Mouse (Mus musculus): ENCODE results near the gene Hip1. TPM values are rescaled to one million over a fixed set of nuclear protein-coding genes. Genes with fewer than 3 reads are reported as not detected.

Gene Hip1
- polyA plus RNA-seq, 1 experiment from 2014 or later: 24.9 TPM

DNA sequence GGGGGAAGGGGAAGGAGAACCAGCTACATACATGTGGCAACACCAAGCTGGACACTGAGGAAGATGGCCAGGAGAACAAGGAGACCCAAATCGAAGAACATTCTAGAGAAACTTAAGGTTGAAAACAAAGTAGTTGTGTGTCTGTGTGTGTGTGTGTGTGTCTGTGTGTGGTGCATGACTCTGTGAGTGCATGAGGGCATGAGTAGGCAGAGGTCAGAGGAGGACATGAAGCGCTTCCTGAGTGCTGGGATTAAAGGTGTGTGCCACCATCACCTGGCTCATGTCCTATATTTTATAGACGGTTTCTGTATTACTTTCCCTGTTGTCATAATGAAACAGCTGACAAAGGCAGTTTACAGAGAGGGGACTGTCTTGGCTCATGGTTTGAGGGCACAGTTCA, 18.5 kb upstream of the Hip1 start, which contains the start of gene Ccl26:
TSS of gene Ccl26 (minus strand) at position 101 of the 400 bp plus-strand sequence.
- Histone ChIP-seq H3K4me1 (0 out of 2 replicates have a peak, but pooled peaks cover 4% of the 10 kb centered on the region), H3K4me3 (no peak within 1 kb of the TSS), H3K9me3 (no peaks in the 10 kb centered on the region), H3K4me2 (no peak within 1 kb of the TSS), H3K27me3 (replicated peaks) (no peaks in the 10 kb centered on the region), H3K9ac (no peak within 1 kb of the TSS), H3K27ac (replicated peaks) (no peak within 1 kb of the TSS), H3K36me3 (no peaks in the 10 kb centered on the region)
- ATAC-seq (ENCODE audit: extremely low read depth, insufficient number of reproducible peaks, low FRiP score, low TSS enrichment): no peak
- 77% methylated on average over 3 of the region's 3 CpGs for WGBS

DNA sequence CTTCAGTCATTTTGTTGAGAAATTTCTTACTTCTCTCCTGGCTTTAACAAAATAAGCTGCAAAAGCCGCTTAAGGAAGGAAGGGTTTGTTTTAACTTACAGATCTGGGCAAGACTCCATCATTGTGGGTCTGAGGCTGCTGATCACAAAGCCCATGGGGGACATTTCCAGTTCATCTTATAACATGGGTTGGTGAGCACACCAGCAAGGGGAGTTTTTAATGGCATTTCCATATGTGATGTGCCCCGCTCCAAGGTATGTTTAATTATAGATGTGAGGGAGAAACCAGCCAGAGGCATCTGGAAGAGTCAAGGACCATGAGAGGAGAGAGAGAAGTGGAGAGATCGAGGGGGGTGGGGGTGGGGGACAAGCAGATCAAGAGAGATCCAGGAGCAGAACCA, 12.8 kb upstream of the Hip1 start:
- no peak overlapping the region for H3K4me3 ChIP-seq
- no peak overlapping the region for H3K27ac ChIP-seq (replicated peaks)
- H3K9ac ChIP-seq: no peak overlapping the region
- no peaks in the 10 kb centered on the region for H3K36me3 ChIP-seq
- 55% methylated on average over 3 of the region's 3 CpGs for WGBS
- no peaks in the 10 kb centered on the region for H3K27me3 ChIP-seq (replicated peaks)
- H3K9me3 ChIP-seq: no peaks in the 10 kb centered on the region
- H3K4me2 ChIP-seq: no peak overlapping the region
- ATAC-seq (ENCODE audit: extremely low read depth, insufficient number of reproducible peaks, low FRiP score, low TSS enrichment): no peak
- H3K4me1 ChIP-seq: 0 out of 2 replicates have a peak, but pooled peaks cover 3% of the 10 kb centered on the region

- H3K4me3 ChIP-seq: no peak overlapping the region
- H3K9ac ChIP-seq: no peak overlapping the region
- ATAC-seq (ENCODE audit: extremely low read depth, insufficient number of reproducible peaks, low FRiP score, low TSS enrichment): no peak
- H3K4me1 ChIP-seq: 0 out of 2 replicates have a peak, but pooled peaks cover 3% of the 10 kb centered on the region
- H3K27ac ChIP-seq (replicated peaks): no peak overlapping the region
- 29% methylated on average over 4 of the region's 4 CpGs for WGBS
- no peaks in the 10 kb centered on the region for H3K36me3 ChIP-seq
- no peaks in the 10 kb centered on the region for H3K9me3 ChIP-seq
- no peaks in the 10 kb centered on the region for H3K27me3 ChIP-seq (replicated peaks)
- no peak overlapping the region for H3K4me2 ChIP-seq
Observed at GRCm38 (mm10) chr5:135557051-135557450, 12.1 kb upstream of the Hip1 start.

DNA sequence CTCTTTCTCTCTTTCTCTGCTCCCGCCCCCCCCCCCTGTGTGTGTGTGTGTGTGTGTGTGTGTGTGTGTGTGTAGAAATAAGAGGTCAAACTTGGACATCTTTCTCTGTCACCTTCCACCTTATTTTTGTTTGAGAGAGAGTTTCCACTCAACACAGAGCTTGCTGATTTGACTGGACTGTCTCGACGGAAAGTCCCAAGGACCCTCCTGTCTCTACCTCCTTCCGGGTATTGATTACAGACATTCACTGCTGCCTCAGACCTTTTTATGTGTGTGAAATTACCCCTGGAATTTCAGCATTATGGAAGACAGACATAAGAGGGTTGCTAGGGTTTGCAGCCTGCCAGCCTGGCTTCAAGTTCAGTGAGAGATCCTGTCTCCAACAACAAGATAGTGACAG, 11.3 kb upstream of the Hip1 start:
- Histone ChIP-seq H3K36me3 (no peaks in the 10 kb centered on the region), H3K27me3 (replicated peaks) (no peaks in the 10 kb centered on the region), H3K4me2 (no peak overlapping the region), H3K9me3 (no peaks in the 10 kb centered on the region), H3K27ac (replicated peaks) (no peak overlapping the region), H3K9ac (no peak overlapping the region), H3K4me1 (0 out of 2 replicates have a peak, but pooled peaks cover 3% of the 10 kb centered on the region), H3K4me3 (no peak overlapping the region)
- ATAC-seq (ENCODE audit: extremely low read depth, insufficient number of reproducible peaks, low FRiP score, low TSS enrichment): no peak
- WGBS: 74% methylated on average over 3 of the region's 4 CpGs

DNA sequence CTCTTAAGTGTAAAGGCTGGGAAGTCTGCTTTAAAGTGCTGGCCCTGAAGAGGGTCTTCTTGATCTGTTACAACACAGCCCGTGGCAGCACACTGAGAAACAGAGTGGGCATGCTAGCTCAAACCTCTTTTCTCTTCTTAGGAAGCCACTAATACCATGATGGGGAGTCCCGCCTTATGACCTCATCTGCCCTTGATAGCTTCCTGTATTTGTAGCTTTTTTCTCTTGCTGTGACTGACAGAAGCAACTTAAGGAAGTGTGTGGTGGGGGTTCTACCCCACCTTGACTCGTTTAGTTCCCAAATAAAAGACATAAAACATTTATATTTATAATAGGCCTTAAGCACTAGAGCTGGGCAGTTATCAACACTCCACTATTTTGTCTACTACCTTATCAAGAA, 6.7 kb upstream of the Hip1 start:
- ATAC-seq (ENCODE audit: extremely low read depth, insufficient number of reproducible peaks, low FRiP score, low TSS enrichment): no peak
- H3K4me3 ChIP-seq: no peak overlapping the region
- no peaks in the 10 kb centered on the region for H3K9me3 ChIP-seq
- no peaks in the 10 kb centered on the region for H3K36me3 ChIP-seq
- 0 out of 2 replicates have a peak, but pooled peaks cover 13% of the 10 kb centered on the region for H3K27me3 ChIP-seq (replicated peaks)
- no peak overlapping the region for H3K27ac ChIP-seq (replicated peaks)
- 62% methylated on average over 3 of the region's 3 CpGs for WGBS
- H3K4me2 ChIP-seq: no peak overlapping the region
- no peaks in the 10 kb centered on the region for H3K4me1 ChIP-seq
- no peak overlapping the region for H3K9ac ChIP-seq

DNA sequence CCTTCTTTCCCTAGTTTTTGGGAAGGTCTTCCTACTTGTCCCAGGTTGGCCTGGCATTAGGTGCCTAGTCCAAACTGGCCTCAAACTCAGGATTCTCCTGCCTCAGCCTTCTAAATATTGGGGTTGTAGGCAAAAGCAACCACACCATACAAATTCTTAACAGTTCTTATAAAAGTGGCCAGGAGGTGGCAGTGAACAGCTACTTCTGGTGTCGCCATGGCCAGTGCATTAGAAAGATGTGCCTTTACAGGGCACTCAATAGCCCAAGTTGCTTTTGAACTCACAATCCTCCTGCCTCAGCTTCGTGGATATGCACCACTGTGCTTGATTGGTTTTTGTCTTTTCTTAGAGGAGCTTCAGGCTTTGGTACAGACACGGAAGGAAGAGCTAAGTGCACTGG, 6.0 kb upstream of the Hip1 start:
- H3K9me3 ChIP-seq: no peaks in the 10 kb centered on the region
- H3K9ac ChIP-seq: no peak overlapping the region
- no peak overlapping the region for H3K4me3 ChIP-seq
- no peak overlapping the region for H3K27ac ChIP-seq (replicated peaks)
- 23% methylated on average over 3 of the region's 3 CpGs for WGBS
- no peaks in the 10 kb centered on the region for H3K36me3 ChIP-seq
- H3K27me3 ChIP-seq (replicated peaks): 0 out of 2 replicates have a peak, but pooled peaks cover 13% of the 10 kb centered on the region
- no peak for ATAC-seq (ENCODE audit: extremely low read depth, insufficient number of reproducible peaks, low FRiP score, low TSS enrichment)
- H3K4me2 ChIP-seq: no peak overlapping the region
- H3K4me1 ChIP-seq: peaks cover under 1% of the 10 kb centered on the region; the same call in 1 of the 2 replicates

DNA sequence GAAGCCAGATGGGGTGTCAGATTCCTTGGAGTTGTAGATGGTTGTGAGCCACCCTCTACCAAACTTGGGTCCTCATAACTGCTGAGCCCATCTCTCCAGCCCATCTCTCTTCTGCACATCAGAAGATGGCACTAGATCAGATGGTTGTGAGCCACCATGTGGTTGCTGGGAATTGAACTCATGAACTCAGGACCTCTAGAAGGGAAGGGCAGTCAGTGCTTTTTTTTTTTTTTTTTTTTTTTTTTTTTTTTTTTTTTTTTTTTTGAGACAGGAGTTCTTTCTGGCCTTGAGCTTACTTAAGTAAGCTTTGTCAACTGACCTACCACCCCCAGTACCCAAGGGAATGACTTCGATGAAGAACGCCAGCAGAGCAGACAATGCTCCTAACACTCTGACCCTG, 3.1 kb upstream of the Hip1 start:
- Histone ChIP-seq H3K36me3 (no peaks in the 10 kb centered on the region), H3K9ac (no peak overlapping the region), H3K4me3 (no peak overlapping the region), H3K9me3 (no peaks in the 10 kb centered on the region), H3K27me3 (replicated peaks) (0 out of 2 replicates have a peak, but pooled peaks cover 13% of the 10 kb centered on the region), H3K27ac (replicated peaks) (no peak overlapping the region), H3K4me2 (no peak overlapping the region), H3K4me1 (peaks cover 19% of the 10 kb centered on the region)
- ATAC-seq (ENCODE audit: extremely low read depth, insufficient number of reproducible peaks, low FRiP score, low TSS enrichment): no peak
- 86% methylated on average over 2 of the region's 2 CpGs for WGBS

DNA sequence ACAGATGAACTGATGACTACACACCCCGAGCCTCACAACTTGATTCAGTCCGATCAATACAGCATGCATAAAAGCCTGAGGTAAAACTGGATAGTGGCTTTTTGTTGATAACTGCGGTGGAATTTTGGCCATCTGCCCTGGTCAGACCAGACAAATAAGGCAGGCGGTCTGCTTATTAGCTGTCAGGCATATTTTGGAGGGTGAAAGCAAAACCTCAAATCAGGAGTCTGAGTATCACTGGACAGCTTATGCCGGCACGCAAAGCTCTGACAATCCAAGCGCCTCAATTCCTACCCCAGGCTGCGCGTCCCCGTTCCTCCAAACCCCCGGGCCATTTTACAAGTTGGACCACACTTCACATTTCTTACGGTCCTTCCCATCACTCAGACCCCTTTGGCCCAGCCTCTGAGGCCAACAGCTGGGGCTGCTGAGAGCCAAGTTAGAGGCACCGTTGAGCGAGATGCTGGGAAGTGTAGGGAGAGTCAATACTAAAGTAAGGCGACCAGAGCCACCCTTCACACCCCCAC, 825 bp downstream of the Hip1 start:
- Histone ChIP-seq H3K9ac (peak overlapping the region; percentile 86), H3K27me3 (replicated peaks) (0 out of 2 replicates have a peak, but pooled peaks cover 6% of the 10 kb centered on the region), H3K36me3 (no peaks in the 10 kb centered on the region), H3K27ac (replicated peaks) (peak overlapping the region; percentile 67), H3K4me2 (peak overlapping the region; percentile 97), H3K9me3 (no peaks in the 10 kb centered on the region), H3K4me3 (peak overlapping the region; percentile 79), H3K4me1 (peaks cover 19% of the 10 kb centered on the region)
- ATAC-seq (ENCODE audit: extremely low read depth, insufficient number of reproducible peaks, low FRiP score, low TSS enrichment): no peak
- WGBS: 3% methylated on average over 15 of the region's 15 CpGs

DNA sequence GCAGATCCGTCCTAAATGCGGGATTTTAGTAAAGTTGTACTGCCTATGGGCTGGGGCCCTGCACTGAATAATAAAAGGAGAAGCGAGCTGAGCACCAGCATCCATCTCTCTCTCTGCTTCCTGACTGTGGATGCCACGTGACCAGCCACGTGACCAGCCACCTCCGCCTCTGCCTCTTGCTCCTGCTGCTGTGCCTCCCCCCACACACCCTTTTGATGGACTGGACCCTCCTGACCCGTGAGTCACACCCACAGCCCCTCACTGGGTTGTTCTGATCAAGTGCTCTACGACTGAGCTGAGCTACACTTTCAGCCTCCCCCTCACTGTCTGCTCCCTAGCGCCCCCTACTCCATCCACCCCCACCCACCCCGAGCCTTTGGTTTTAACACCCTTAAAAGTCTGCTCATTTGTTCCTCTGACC, 7.1 kb downstream of the Hip1 start:
- 72% methylated on average over 10 of the region's 10 CpGs for WGBS
- H3K36me3 ChIP-seq: 0 out of 2 replicates have a peak, but pooled peaks cover 3% of the 10 kb centered on the region
- H3K27me3 ChIP-seq (replicated peaks): no peaks in the 10 kb centered on the region
- H3K4me2 ChIP-seq: no peak overlapping the region
- no peak overlapping the region for H3K4me3 ChIP-seq
- H3K27ac ChIP-seq (replicated peaks): no peak overlapping the region
- no peak overlapping the region for H3K9ac ChIP-seq
- no peaks in the 10 kb centered on the region for H3K9me3 ChIP-seq
- peaks cover 11% of the 10 kb centered on the region for H3K4me1 ChIP-seq
- no peak for ATAC-seq (ENCODE audit: extremely low read depth, insufficient number of reproducible peaks, low FRiP score, low TSS enrichment)

GRCm38 (mm10) chr5:135537326-135537725, 7.6 kb downstream of the Hip1 start:
- Histone ChIP-seq H3K4me1 (peaks cover 11% of the 10 kb centered on the region), H3K4me2 (no peak overlapping the region), H3K27me3 (replicated peaks) (no peaks in the 10 kb centered on the region), H3K36me3 (0 out of 2 replicates have a peak, but pooled peaks cover 5% of the 10 kb centered on the region), H3K4me3 (no peak overlapping the region), H3K9ac (no peak overlapping the region), H3K9me3 (no peaks in the 10 kb centered on the region), H3K27ac (replicated peaks) (no peak overlapping the region)
- ATAC-seq (ENCODE audit: extremely low read depth, insufficient number of reproducible peaks, low FRiP score, low TSS enrichment): no peak
- WGBS: 62% methylated on average over 4 of the region's 4 CpGs

DNA sequence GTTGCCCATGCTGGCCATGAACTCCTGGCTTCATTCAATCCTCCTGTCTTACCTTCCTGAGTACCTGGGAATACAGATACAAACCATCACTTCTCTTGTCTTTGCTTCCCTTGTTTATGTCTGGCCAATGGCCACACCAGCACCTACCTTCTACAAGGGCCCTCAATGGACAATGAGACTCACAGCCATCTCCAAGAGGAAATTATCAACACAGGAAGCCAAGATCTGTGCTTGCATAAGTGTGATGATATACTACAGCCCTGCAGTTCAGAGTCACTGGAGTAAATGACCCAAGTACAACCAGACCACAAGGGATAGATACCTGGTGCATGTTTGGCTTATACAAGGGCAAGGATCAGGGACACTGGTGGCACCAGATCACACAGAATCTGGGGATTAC, 9.1 kb downstream of the Hip1 start:
- Histone ChIP-seq H3K27me3 (replicated peaks) (no peaks in the 10 kb centered on the region), H3K4me3 (no peak overlapping the region), H3K9ac (no peak overlapping the region), H3K27ac (replicated peaks) (no peak overlapping the region), H3K36me3 (peaks cover 11% of the 10 kb centered on the region; the same call in 1 of the 2 replicates), H3K9me3 (no peaks in the 10 kb centered on the region), H3K4me1 (peaks cover 17% of the 10 kb centered on the region), H3K4me2 (no peak overlapping the region)
- no peak for ATAC-seq (ENCODE audit: extremely low read depth, insufficient number of reproducible peaks, low FRiP score, low TSS enrichment)

DNA sequence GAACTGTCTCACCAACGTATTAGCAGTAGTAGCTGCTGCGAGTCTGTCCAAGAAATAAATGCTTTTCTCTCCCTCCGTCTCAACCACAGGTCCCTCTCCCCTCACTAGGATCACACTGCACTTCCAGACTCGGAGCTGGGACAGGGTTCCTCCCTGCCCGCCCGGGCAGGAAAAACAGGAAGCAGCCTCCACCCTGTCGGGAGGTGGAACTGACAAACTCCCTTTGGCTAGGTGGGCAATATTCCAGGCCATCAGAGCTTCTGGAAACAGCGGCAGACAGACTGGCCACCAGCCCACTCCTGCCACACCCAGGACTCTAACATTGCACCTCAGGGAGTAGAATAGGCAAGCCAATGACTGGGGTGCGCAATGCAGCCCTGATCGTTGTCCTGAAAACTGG, 11.5 kb downstream of the Hip1 start:
- no peak for ATAC-seq (ENCODE audit: extremely low read depth, insufficient number of reproducible peaks, low FRiP score, low TSS enrichment)
- H3K27ac ChIP-seq (replicated peaks): peak overlapping the region; percentile 66

More for the DNA sequence above, 11.5 kb downstream of the Hip1 start:
- 43% methylated on average over 10 of the region's 10 CpGs for WGBS
- no peaks in the 10 kb centered on the region for H3K9me3 ChIP-seq
- H3K9ac ChIP-seq: 0 out of 2 replicates have a peak overlapping the region, but pooled peaks have one; percentile 17
- H3K27me3 ChIP-seq (replicated peaks): no peaks in the 10 kb centered on the region
- peaks cover 24% of the 10 kb centered on the region for H3K4me1 ChIP-seq
- H3K4me3 ChIP-seq: no peak overlapping the region
- peaks cover 11% of the 10 kb centered on the region; the same call in 1 of the 2 replicates for H3K36me3 ChIP-seq
- H3K4me2 ChIP-seq: no peak overlapping the region; the same call in 1 of the 2 replicates
